Comparison of ENCODE assay signal across 16 mouse cellular contexts in the genomic region with DNA sequence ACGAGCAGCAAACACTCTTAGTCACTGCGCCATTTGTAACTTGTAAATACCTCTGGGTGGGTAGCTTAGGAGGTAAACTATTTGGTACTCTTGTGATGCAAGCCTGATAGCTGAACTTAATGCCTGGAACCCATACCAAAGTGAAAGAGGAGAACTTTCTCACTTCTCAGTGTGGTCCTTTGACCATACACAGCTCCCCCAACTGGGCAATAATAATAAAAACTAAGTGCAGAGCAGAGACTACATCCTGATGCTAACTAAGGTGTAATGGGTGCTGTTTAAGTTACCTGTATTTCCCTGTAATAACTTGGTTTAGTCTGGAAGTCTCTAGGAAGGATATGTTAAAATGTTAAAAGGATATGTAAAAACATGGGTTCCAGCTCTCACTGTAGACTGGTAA. TPM values are rescaled to one million over a fixed set of nuclear protein-coding genes. Genes with fewer than 3 reads are reported as not detected.
DNase-seq lines count a peak whose midpoint lies in the region; ATAC-seq and TF ChIP-seq lines count a peak whose summit lies in the region.
"Had no signal": no experiment of that assay in that cellular context is flagged by ENCODE, and none has a peak within 500 bp of the region (broad histone marks: within the 10 kb centered on the region; RNA-seq: fewer than 3 reads in every experiment).

No protein-coding gene starts in this region.

- no peaks in the 10 kb centered on the region for H3K27me3 ChIP-seq in forebrain, postnatal 0 days (ENCODE audit: insufficient read depth, low read length)
- H3K27me3 ChIP-seq in forebrain, embryonic 11.5 days (ENCODE audit: control insufficient read depth, insufficient read depth, low read length), result no peaks in the 10 kb centered on the region
- H3K27me3 ChIP-seq in liver, embryonic 12.5 days (replicated peaks), result no peaks in the 10 kb centered on the region
- H3K27me3 ChIP-seq: heart, embryonic 12.5 days; liver, embryonic 13.5 days had no signal

- no peak overlapping the region for H3K4me2 ChIP-seq in forebrain, postnatal 0 days (ENCODE audit: low read depth)
- no peak overlapping the region for H3K4me2 ChIP-seq in forebrain, embryonic 11.5 days (ENCODE audit: low read depth, low read length, severe bottlenecking)
- no peak overlapping the region for H3K4me2 ChIP-seq in liver, embryonic 12.5 days
- H3K4me2 ChIP-seq: heart, embryonic 12.5 days; liver, embryonic 13.5 days had no signal

- no peak overlapping the region for H3K27ac ChIP-seq in forebrain, postnatal 0 days (ENCODE audit: low read depth, low read length)
- no peak overlapping the region for H3K27ac ChIP-seq in forebrain, embryonic 11.5 days (ENCODE audit: low read depth, low read length)
- no peak overlapping the region for H3K27ac ChIP-seq in liver, embryonic 12.5 days
- H3K27ac ChIP-seq: liver, embryonic 13.5 days had no signal

- DNase-seq in forebrain, postnatal 0 days, result no peak
- DNase-seq in forebrain, embryonic 11.5 days (ENCODE audit: low spot score), result no peak
- DNase-seq in liver (no peak), ES-CJ7 (ENCODE audit: low read depth, low spot score) (peak; percentile 42)
- DNase-seq in thymus, postnatal 0 days (ENCODE audit: low spot score), result no peak
- no peak for DNase-seq in urinary bladder, adult 18-20 months (ENCODE audit: low spot score in 2 of 2)
- DNase-seq: cerebellum, adult 2 months; gastrocnemius, postnatal 10 days; kidney, adult 11 months; liver, embryonic 13.5 days; lung, postnatal 36 days; right cerebral cortex, postnatal 14 days had no signal

- TF ChIP-seq CTCF in forebrain, postnatal 0 days (IDR thresholded peaks at IDR 0.05; ENCODE audit: low read depth), result peak; percentile 36

- no peak overlapping the region for H3K4me3 ChIP-seq in forebrain, postnatal 0 days (ENCODE audit: low read depth, low read length)
- no peak overlapping the region for H3K4me3 ChIP-seq in forebrain, embryonic 11.5 days (ENCODE audit: low read depth, low read length)
- H3K4me3 ChIP-seq in liver, embryonic 12.5 days, result no peak overlapping the region
- H3K4me3 ChIP-seq: heart, embryonic 12.5 days; liver, embryonic 13.5 days had no signal

- 87% methylated on average over 2 of the region's 2 CpGs for WGBS in forebrain, postnatal 0 days
- 86% methylated on average over 2 of the region's 2 CpGs for WGBS in forebrain, embryonic 11.5 days
- WGBS in liver, embryonic 12.5 days (ENCODE audit: insufficient replicate concordance), result 66% methylated on average over 2 of the region's 2 CpGs

- ATAC-seq in forebrain, postnatal 0 days, result no peak
- ATAC-seq in forebrain, embryonic 11.5 days (replicated peaks; ENCODE audit: low FRiP score), result no peak
- peak; percentile 40; the same call in 1 of the 2 replicates for ATAC-seq in liver, embryonic 12.5 days
- peak; percentile 38; the same call in 1 of the 2 replicates for ATAC-seq in megakaryocyte progenitor cell, adult 5-6 weeks (replicated peaks; ENCODE audit: poor library complexity)
- ATAC-seq: forebrain, embryonic 14.5 days had no signal

- H3K9me3 ChIP-seq in forebrain, postnatal 0 days (ENCODE audit: low read length), result no peaks in the 10 kb centered on the region
- H3K9me3 ChIP-seq in forebrain, embryonic 11.5 days (ENCODE audit: control insufficient read depth, low read length), result no peaks in the 10 kb centered on the region
- no peaks in the 10 kb centered on the region for H3K9me3 ChIP-seq in liver, embryonic 12.5 days (replicated peaks)
- H3K9me3 ChIP-seq: heart, embryonic 12.5 days; liver, embryonic 13.5 days had no signal

- H3K4me1 ChIP-seq in forebrain, postnatal 0 days (ENCODE audit: insufficient read depth), result no peaks in the 10 kb centered on the region
- no peaks in the 10 kb centered on the region for H3K4me1 ChIP-seq in forebrain, embryonic 11.5 days (replicated peaks; ENCODE audit: control insufficient read depth, insufficient read depth, low read length)
- peaks cover 18% of the 10 kb centered on the region; the same call in 1 of the 2 replicates for H3K4me1 ChIP-seq in liver, embryonic 12.5 days

- H3K9ac ChIP-seq in forebrain, postnatal 0 days, result no peak overlapping the region
- no peak overlapping the region for H3K9ac ChIP-seq in forebrain, embryonic 11.5 days (ENCODE audit: low read length)
- H3K9ac ChIP-seq in liver, embryonic 12.5 days, result no peak overlapping the region
- H3K9ac ChIP-seq: heart, embryonic 12.5 days; liver, embryonic 13.5 days had no signal

- H3K36me3 ChIP-seq in forebrain, postnatal 0 days (ENCODE audit: insufficient read depth), result peaks cover 46% of the 10 kb centered on the region
- peaks cover 6% of the 10 kb centered on the region; the same call in 1 of the 2 replicates for H3K36me3 ChIP-seq in forebrain, embryonic 11.5 days (ENCODE audit: control insufficient read depth, insufficient read depth, low read length)
- H3K36me3 ChIP-seq in liver, embryonic 12.5 days, result peaks cover 94% of the 10 kb centered on the region

RNA-seq across cellular contexts. Expression of a gene that starts 15.8 kb away (rescaled TPM):
- 114 and 121 TPM in 2 replicates for total RNA-seq in forebrain, postnatal 0 days (2014; rRNA removed)
- polyA plus RNA-seq in forebrain, postnatal 0 days (2015; fragmentation: Nextera tagmentation; extraction: Ambion mirVana), result 162 and 189 TPM in 2 replicates
- polyA plus RNA-seq in forebrain, embryonic 11.5 days (2014; fragmentation: Nextera tagmentation; extraction: Ambion mirVana), result 399 and 441 TPM in 2 replicates
- polyA plus RNA-seq in liver, embryonic 12.5 days (2016; fragmentation: Nextera tagmentation; extraction: Ambion mirVana), result 174 and 178 TPM in 2 replicates
- total RNA-seq in megakaryocyte progenitor cell, adult 5-6 weeks (2015), result 651 and 679 TPM in 2 replicates
- total RNA-seq in megakaryocyte progenitor cell, adult 5-6 weeks (2017), result 565 and 710 TPM in 2 replicates
- polyA plus RNA-seq in thymus, postnatal 0 days (2015; fragmentation: Nextera tagmentation; extraction: Ambion mirVana), result 222 and 227 TPM in 2 replicates

RNA-seq across cellular contexts. Expression of a gene that starts 17.3 kb away (rescaled TPM):
- total RNA-seq in forebrain, postnatal 0 days (2014; rRNA removed), result 8.9 and 9.2 TPM in 2 replicates
- 29.3 and 31.3 TPM in 2 replicates for polyA plus RNA-seq in forebrain, postnatal 0 days (2015; fragmentation: Nextera tagmentation; extraction: Ambion mirVana)
- polyA plus RNA-seq in forebrain, embryonic 11.5 days (2014; fragmentation: Nextera tagmentation; extraction: Ambion mirVana), result 12.5 and 13.1 TPM in 2 replicates
- 6.5 and 7.4 TPM in 2 replicates for polyA plus RNA-seq in liver, embryonic 12.5 days (2016; fragmentation: Nextera tagmentation; extraction: Ambion mirVana)
- total RNA-seq in megakaryocyte progenitor cell, adult 5-6 weeks (2015), result 2.1 and 3.7 TPM in 2 replicates
- total RNA-seq in megakaryocyte progenitor cell, adult 5-6 weeks (2017), result 0.10 and 0.33 TPM in 2 replicates
- polyA plus RNA-seq in thymus, postnatal 0 days (2015; fragmentation: Nextera tagmentation; extraction: Ambion mirVana), result 61.1 and 64.1 TPM in 2 replicates

Comparison
In these comparisons a context has a peak if more than half of its experiments do, and no peak if none do; other contexts are left out.
1. ATAC-seq: peak in liver, embryonic 12.5 days (single experiment) and megakaryocyte progenitor cell, adult 5-6 weeks (single experiment); none in forebrain, postnatal 0 days (single experiment) and forebrain, embryonic 11.5 days (single experiment).